ENCODE assay signal across 8 mouse cellular contexts in genomic region chr8:106137906-106138477, GRCm38 (mm10). TPM values are rescaled to one million over a fixed set of nuclear protein-coding genes. Genes with fewer than 3 reads are reported as not detected.
DNase-seq lines count a peak whose midpoint lies in the region; ATAC-seq lines count a peak whose summit lies in the region.

No protein-coding gene starts in this region.

- peak overlapping the region; percentile 76 for H3K4me2 ChIP-seq in hindbrain, embryonic 12.5 days (replicated peaks)
- peak overlapping the region; percentile 92 for H3K4me2 ChIP-seq in midbrain, embryonic 15.5 days

- H3K27me3 ChIP-seq in forebrain, embryonic 10.5 days (ENCODE audit: poor library complexity, severe bottlenecking): peaks cover 75% of the 10 kb centered on the region
- peaks cover 75% of the 10 kb centered on the region for H3K27me3 ChIP-seq in hindbrain, embryonic 12.5 days
- peaks cover 74% of the 10 kb centered on the region for H3K27me3 ChIP-seq in midbrain, embryonic 15.5 days (replicated peaks)

- H3K4me3 ChIP-seq in forebrain, embryonic 10.5 days: peak overlapping the region; percentile 59
- H3K4me3 ChIP-seq in hindbrain, embryonic 12.5 days: peak overlapping the region; percentile 41
- H3K4me3 ChIP-seq in midbrain, embryonic 15.5 days: peak overlapping the region; percentile 41

- H3K4me1 ChIP-seq in forebrain, embryonic 10.5 days: peaks cover 46% of the 10 kb centered on the region
- H3K4me1 ChIP-seq in hindbrain, embryonic 12.5 days: peaks cover 29% of the 10 kb centered on the region
- peaks cover 33% of the 10 kb centered on the region for H3K4me1 ChIP-seq in midbrain, embryonic 15.5 days

- H3K9me3 ChIP-seq in forebrain, embryonic 10.5 days: no peaks in the 10 kb centered on the region
- no peaks in the 10 kb centered on the region for H3K9me3 ChIP-seq in hindbrain, embryonic 12.5 days (replicated peaks)
- H3K9me3 ChIP-seq in midbrain, embryonic 15.5 days: no peaks in the 10 kb centered on the region

- intact Hi-C loops in gastrocnemius, postnatal 14 days (cut with DNase I; ENCODE audit: low total_unique reads): loop anchor here (5.0 kb wide), 1 partner anchor 59 kb away; no protein-coding TSS in a partner anchor

- under 1% methylated on average over 24 of the region's 24 CpGs for WGBS in forebrain, embryonic 10.5 days
- WGBS in hindbrain, embryonic 12.5 days: under 1% methylated on average over 24 of the region's 24 CpGs
- under 1% methylated on average over 24 of the region's 24 CpGs for WGBS in midbrain, embryonic 15.5 days

- H3K9ac ChIP-seq in hindbrain, embryonic 12.5 days: peak overlapping the region; percentile 46; the same call in 1 of the 2 replicates
- peak overlapping the region; percentile 52 for H3K9ac ChIP-seq in midbrain, embryonic 15.5 days

- no peak for ATAC-seq in hindbrain, embryonic 12.5 days (ENCODE audit: low FRiP score)
- ATAC-seq in midbrain, embryonic 15.5 days (replicated peaks): peak; percentile 44

- H3K27ac ChIP-seq in forebrain, embryonic 10.5 days: peak overlapping the region; percentile 62; the same call in 1 of the 2 replicates
- H3K27ac ChIP-seq in hindbrain, embryonic 12.5 days: no peak overlapping the region
- H3K27ac ChIP-seq in midbrain, embryonic 15.5 days: no peak overlapping the region

- DNase-seq in gastrocnemius, adult 18-20 months (ENCODE audit: low spot score): peak; percentile 60
- DNase-seq in gastrocnemius, postnatal 14 days: no peak
- peak; percentile 82 for DNase-seq in Muller cell, postnatal 12 days (ENCODE audit: inconsistent ontology term)
- peak; percentile 69 for DNase-seq in forebrain, embryonic 10.5 days (ENCODE audit: extremely low spot score, low spot score)
- peak; percentile 70 for DNase-seq in liver
- DNase-seq in yolk sac, embryonic 10.5 days (ENCODE audit: low spot score): peak; percentile 92

- H3K36me3 ChIP-seq in forebrain, embryonic 10.5 days (replicated peaks): peaks cover 6% of the 10 kb centered on the region
- H3K36me3 ChIP-seq in hindbrain, embryonic 12.5 days: no peaks in the 10 kb centered on the region
- no peaks in the 10 kb centered on the region for H3K36me3 ChIP-seq in midbrain, embryonic 15.5 days (replicated peaks)

RNA-seq across cellular contexts. Expression of gene Esrp2, which starts 1.2 kb away (rescaled TPM):
- total RNA-seq in gastrocnemius, adult 18-20 months (2021): not detected
- total RNA-seq in gastrocnemius, postnatal 14 days (2021): not detected
- 2.0 and 2.6 TPM in 2 replicates for polyA plus RNA-seq in forebrain, embryonic 10.5 days (2016; fragmentation: Nextera tagmentation; extraction: Ambion mirVana)
- polyA plus RNA-seq in hindbrain, embryonic 12.5 days (2016; fragmentation: Nextera tagmentation; extraction: Ambion mirVana): 2.6 and 2.9 TPM in 2 replicates
- 0.37 and 0.38 TPM in 2 replicates for polyA plus RNA-seq in midbrain, embryonic 15.5 days (2015; fragmentation: Nextera tagmentation; extraction: Ambion mirVana)

RNA-seq across cellular contexts. Expression of gene Pla2g15, which starts 12.2 kb away (rescaled TPM):
- 1 to 10 TPM; 3.4 to 5.7 TPM for total RNA-seq in gastrocnemius, adult 18-20 months (2021)
- 1 to 10 TPM; 4.5 to 5.0 TPM for total RNA-seq in gastrocnemius, postnatal 14 days (2021)
- polyA plus RNA-seq in forebrain, embryonic 10.5 days (2016; fragmentation: Nextera tagmentation; extraction: Ambion mirVana): 12.6 and 14.0 TPM in 2 replicates
- polyA plus RNA-seq in hindbrain, embryonic 12.5 days (2016; fragmentation: Nextera tagmentation; extraction: Ambion mirVana): 18.2 and 20.1 TPM in 2 replicates
- 23.3 and 24.3 TPM in 2 replicates for polyA plus RNA-seq in midbrain, embryonic 15.5 days (2015; fragmentation: Nextera tagmentation; extraction: Ambion mirVana)

RNA-seq across cellular contexts. Expression of gene Slc7a6, which starts 30.7 kb away (rescaled TPM):
- total RNA-seq in gastrocnemius, adult 18-20 months (2021): 10 to 100 TPM; 10.2 to 13.4 TPM
- total RNA-seq in gastrocnemius, postnatal 14 days (2021): 1 to 10 TPM; 6.1 to 7.0 TPM
- 86.5 and 87.9 TPM in 2 replicates for polyA plus RNA-seq in forebrain, embryonic 10.5 days (2016; fragmentation: Nextera tagmentation; extraction: Ambion mirVana)
- polyA plus RNA-seq in hindbrain, embryonic 12.5 days (2016; fragmentation: Nextera tagmentation; extraction: Ambion mirVana): 55.8 and 60.8 TPM in 2 replicates
- 62.7 and 65.0 TPM in 2 replicates for polyA plus RNA-seq in midbrain, embryonic 15.5 days (2015; fragmentation: Nextera tagmentation; extraction: Ambion mirVana)
